Mouse (Mus musculus): ENCODE measurements around the gene Zar1l. TPM values are rescaled to one million over a fixed set of nuclear protein-coding genes. Genes with fewer than 3 reads are reported as not detected.

Gene Zar1l
- polyA plus RNA-seq (2014; fragmentation: Illumina TruSeq; extraction: RNeasy Lipid Tissue Mini Kit (QIAGEN cat#74804); ENCODE audit: low read depth, low replicate concordance) = not detected

DNA sequence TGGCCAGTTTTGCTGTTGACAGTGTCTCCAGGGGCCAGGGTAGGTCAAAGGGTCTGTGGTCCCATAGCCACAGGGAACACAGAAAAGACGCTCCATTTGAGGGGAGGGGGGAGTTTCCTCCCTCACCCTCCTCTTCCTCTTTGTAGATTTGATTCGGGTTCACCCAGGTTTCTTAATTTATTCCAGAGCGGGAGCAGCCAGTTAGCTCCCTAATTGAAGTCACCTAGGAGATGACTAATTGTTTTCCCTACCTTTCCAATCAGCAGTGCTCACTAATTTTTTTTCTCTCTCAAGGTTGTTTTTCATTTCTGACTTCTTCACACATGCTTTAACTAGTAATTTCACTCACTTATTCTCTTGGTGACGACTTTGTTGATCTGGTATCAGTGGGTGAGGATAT is at the start of gene Zar1l:
Gene Zar1l, minus strand, starts transcription at position 101 of the 400 bp plus-strand sequence.

GRCm38 (mm10) chr5:150521937-150522866 is 4.2 kb upstream of the Zar1l start, which contains the start of gene Brca2:
Brca2 (plus strand) TSS chr5:150522630.

Other genes starting within 250 kb of the Zar1l start
- gene Brca2, start 4.5 kb upstream of the Zar1l start, polyA plus RNA-seq (2014; fragmentation: Illumina TruSeq; extraction: RNeasy Lipid Tissue Mini Kit (QIAGEN cat#74804); ENCODE audit: low read depth, low replicate concordance) = 2.4 TPM
- gene N4bp2l1, start 79.0 kb upstream of the Zar1l start, polyA plus RNA-seq (2014; fragmentation: Illumina TruSeq; extraction: RNeasy Lipid Tissue Mini Kit (QIAGEN cat#74804); ENCODE audit: low read depth, low replicate concordance) = 2.5 TPM
- 26.7 TPM for gene N4bp2l2, start 148.0 kb upstream of the Zar1l start, polyA plus RNA-seq (2014; fragmentation: Illumina TruSeq; extraction: RNeasy Lipid Tissue Mini Kit (QIAGEN cat#74804); ENCODE audit: low read depth, low replicate concordance)
- gene Pds5b, start 155.6 kb upstream of the Zar1l start, polyA plus RNA-seq (2014; fragmentation: Illumina TruSeq; extraction: RNeasy Lipid Tissue Mini Kit (QIAGEN cat#74804); ENCODE audit: low read depth, low replicate concordance) = 12.3 TPM